Mouse (Mus musculus) T-cell, adult 2 months (primary cell): ENCODE results near the gene Cbln3.
A peak's percentile ranks its signal among the peaks of the same experiment; 100 is the strongest.

Experiments
- DNase-seq: peaks from one replicate; pipeline ENCODE4 v3.0.0; 2022; ENCODE audit warnings: low spot score

Gene Cbln3

GRCm38 (mm10) chr14:55884166-55884565 is at the start of gene Cbln3:
Cbln3 (minus strand) TSS chr14:55884392.
- DNase-seq: no peak

- DNase-seq: no peak
These were observed 49.4 kb upstream of the Cbln3 start for GRCm38 (mm10) chr14:55933586-55933985.

- no peak for DNase-seq
These were observed 45.2 kb upstream of the Cbln3 start for GRCm38 (mm10) chr14:55929263-55929997.

- no peak for DNase-seq
These were observed 42.7 kb upstream of the Cbln3 start for GRCm38 (mm10) chr14:55926847-55927246.

GRCm38 (mm10) chr14:55922475-55923232 is 38.5 kb upstream of the Cbln3 start:
- no peak for DNase-seq

GRCm38 (mm10) chr14:55918240-55919082 is 34.3 kb upstream of the Cbln3 start:
- DNase-seq: peak; percentile 75

GRCm38 (mm10) chr14:55913406-55913805 is 29.2 kb upstream of the Cbln3 start:
- DNase-seq: peak; percentile 49

GRCm38 (mm10) chr14:55905518-55905917 is 21.3 kb upstream of the Cbln3 start:
- DNase-seq: no peak

GRCm38 (mm10) chr14:55900414-55900755 is 16.2 kb upstream of the Cbln3 start:
- DNase-seq: no peak

GRCm38 (mm10) chr14:55899701-55900413 is 15.7 kb upstream of the Cbln3 start, which contains the start of gene Sdr39u1:
Sdr39u1 (minus strand) TSS chr14:55900293.
- DNase-seq: peak; percentile 92

- DNase-seq: no peak
These were observed 14.8 kb upstream of the Cbln3 start for GRCm38 (mm10) chr14:55898947-55899346.

GRCm38 (mm10) chr14:55897671-55898070 is 13.5 kb upstream of the Cbln3 start:
- DNase-seq: no peak

GRCm38 (mm10) chr14:55886571-55887382 is 2.6 kb upstream of the Cbln3 start:
- DNase-seq: no peak

GRCm38 (mm10) chr14:55885791-55886271 is 1.6 kb upstream of the Cbln3 start:
- DNase-seq: peak; percentile 46

- peak; percentile 29 for DNase-seq
These were observed 1.1 kb upstream of the Cbln3 start for GRCm38 (mm10) chr14:55885114-55885790.

GRCm38 (mm10) chr14:55884713-55885113 is 521 bp upstream of the Cbln3 start, which contains the start of gene Khnyn:
Khnyn (plus strand) TSS chr14:55884947.
- peak; percentile 74 for DNase-seq

- DNase-seq: no peak
These were observed 529 bp downstream of the Cbln3 start for GRCm38 (mm10) chr14:55883663-55884062.

GRCm38 (mm10) chr14:55883149-55883661 is 987 bp downstream of the Cbln3 start:
- DNase-seq: no peak

- peak; percentile 55 for DNase-seq
These were observed 2.0 kb downstream of the Cbln3 start for GRCm38 (mm10) chr14:55882171-55882641.

- DNase-seq: no peak
These were observed 3.2 kb downstream of the Cbln3 start for GRCm38 (mm10) chr14:55880982-55881381.
